Mouse (Mus musculus) yolk sac, embryonic 10.5 days (tissue): ENCODE measurements around the gene Lhcgr.
"Not testable (repeated sequence)": the region's sequence is repeated elsewhere in the genome, so short reads cannot be mapped to it uniquely, and the experiment has no call there.

Source experiments
- DNase-seq: peaks from one replicate; pipeline ENCODE4 v3.0.0-alpha.2; 2017; ENCODE audit warnings: low spot score

Gene Lhcgr

GRCm38 (mm10) chr17:88791440-88792152 is at the start of gene Lhcgr:
Gene Lhcgr, minus strand, starts transcription at chr17:88791990.
- DNase-seq, result no peak

- no peak for DNase-seq
These were observed 25.8 kb upstream of the Lhcgr start for GRCm38 (mm10) chr17:88817601-88818000.

- DNase-seq, result not testable (repeated sequence)
These were observed 21.2 kb upstream of the Lhcgr start for GRCm38 (mm10) chr17:88812943-88813342.

DNA sequence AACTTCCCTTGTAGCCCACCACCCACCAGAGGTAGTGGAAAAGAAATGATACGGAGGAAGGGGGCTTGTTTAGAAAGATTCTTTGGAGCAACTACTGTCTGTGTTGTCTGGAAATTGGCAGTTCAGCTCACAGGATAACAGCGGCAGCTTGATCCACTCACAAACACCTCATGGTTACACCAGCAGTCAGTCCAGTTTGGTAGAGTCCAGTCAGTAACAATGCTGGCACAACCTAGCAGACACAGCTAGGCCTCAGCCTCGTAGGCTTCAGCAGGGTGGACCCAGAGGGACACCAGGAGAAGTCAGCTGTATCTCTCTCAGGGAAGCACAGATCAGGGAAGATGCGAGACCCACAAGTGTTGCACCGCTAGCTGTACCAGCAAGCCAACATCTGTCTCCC is 19.0 kb upstream of the Lhcgr start:
- DNase-seq, result no peak

DNA sequence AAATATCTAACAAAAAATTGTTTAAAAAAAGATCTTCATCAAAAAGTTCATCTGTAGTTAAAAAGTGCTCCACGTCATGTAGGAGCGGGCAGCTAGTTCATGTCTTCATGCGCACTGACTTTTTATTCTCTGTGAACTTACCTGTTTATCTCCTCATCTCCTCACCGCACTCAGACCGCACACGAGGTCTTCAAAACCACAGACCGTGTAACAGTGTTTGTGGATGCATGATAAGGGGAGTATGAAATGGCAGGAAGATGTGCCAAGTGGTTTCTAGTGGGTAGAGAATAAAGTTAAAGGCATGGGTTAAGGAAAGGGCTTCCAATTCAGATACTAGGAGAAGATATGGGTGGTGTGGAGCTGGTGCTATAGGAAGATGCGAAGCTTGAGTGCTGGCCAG is 14.6 kb upstream of the Lhcgr start:
- DNase-seq, result no peak

GRCm38 (mm10) chr17:88803441-88803840 is 11.7 kb upstream of the Lhcgr start:
- no peak for DNase-seq

GRCm38 (mm10) chr17:88790680-88791079 is 1.1 kb downstream of the Lhcgr start:
- DNase-seq, result no peak

DNA sequence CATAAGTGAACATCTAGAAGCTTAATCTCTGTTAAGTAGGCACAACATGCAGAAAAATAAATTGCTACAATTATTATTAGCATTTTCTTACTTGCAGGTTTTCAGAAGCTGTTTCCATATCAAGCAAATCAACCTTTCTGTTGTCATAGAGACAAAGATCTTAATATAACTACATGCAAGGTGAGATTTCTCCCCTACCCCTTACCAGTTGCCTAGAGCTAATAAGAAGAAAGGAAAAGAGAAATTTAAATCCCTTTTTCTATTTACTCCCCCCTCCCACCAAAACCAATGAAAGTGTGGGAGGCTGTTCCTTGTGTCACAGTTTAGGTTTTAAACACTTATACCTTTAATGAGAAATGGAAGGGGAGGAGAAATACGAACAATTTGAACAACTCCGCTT is 3.4 kb downstream of the Lhcgr start:
- DNase-seq, result no peak

DNA sequence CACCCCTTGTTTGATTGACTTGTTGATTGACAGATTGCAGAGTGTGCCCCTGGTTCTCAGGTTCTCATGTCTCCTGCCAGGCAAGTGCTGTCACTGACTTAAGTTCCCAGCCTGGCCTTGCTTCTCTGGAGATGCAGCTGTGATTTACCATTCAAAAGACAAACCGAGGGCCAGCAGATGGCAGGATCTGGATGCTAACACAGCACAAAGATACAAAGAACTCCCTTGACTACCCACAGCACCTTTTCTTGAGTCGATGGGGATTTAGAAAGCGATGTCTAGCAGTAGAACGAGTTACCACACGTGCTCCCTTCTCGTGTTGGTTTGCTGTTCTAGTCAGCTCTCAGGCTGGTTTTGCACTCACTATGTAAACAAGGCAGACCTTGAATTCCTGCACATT is 4.9 kb downstream of the Lhcgr start:
- no peak for DNase-seq

DNA sequence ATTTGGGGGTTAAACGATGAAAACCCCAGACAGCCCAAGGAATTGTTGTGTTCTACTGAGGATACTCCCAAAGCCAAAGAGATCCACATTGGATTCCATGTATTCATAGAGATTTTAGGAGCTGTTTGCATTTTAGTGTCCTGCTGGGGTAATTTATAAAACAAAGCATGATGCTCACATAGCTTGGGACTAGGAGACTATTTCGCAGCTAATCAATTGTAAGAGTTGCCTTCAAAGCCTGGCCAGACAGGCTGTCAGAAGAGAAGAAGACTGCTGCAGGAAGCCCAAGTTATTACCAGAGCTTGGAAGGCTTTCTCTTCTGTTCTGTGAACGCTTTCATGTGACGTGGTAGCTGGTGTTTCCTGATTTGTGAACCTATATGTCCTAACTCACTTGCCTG is 5.4 kb downstream of the Lhcgr start:
- DNase-seq, result no peak

DNA sequence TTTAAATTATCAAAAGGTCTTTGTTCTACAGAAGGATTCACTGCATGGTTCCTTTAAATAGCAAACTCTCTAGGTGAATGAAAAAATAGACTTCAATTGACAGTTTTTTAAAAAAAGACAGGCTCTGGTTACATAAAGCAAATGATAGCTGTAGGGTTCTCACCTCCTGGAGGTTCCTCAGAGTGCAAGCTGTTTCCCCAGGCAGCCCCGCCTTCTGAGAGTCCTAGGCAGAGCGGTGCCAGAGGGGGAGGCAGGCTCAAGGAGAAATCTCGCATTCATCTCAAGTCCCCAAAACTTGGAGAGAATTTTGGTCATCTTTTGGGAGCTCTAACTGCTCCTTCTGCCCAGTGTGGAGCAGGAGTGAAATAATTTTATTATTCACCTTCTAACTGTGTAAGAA is 12.6 kb downstream of the Lhcgr start:
- no peak for DNase-seq

DNA sequence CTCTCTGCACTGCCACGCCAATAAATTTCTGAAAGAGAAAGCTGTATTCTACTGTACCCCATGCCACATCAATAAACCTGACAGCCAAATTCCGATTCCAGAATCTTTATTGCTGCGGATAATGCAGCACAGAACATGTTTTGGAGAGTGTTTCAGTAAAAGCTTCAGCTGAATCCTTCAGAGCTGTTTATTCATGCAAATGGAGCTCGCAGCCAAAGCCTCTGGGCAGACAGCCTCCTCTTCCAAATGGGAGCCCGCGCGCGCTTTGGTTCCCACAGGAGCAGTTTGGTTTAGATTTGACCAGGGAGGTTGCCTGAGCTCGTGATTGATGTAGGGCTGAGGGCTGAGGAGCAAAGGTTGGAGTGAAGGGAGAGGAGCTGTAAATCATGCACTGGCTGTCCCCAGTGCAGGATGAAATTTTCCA is 17.7 kb downstream of the Lhcgr start:
- peak; percentile 18 for DNase-seq

DNA sequence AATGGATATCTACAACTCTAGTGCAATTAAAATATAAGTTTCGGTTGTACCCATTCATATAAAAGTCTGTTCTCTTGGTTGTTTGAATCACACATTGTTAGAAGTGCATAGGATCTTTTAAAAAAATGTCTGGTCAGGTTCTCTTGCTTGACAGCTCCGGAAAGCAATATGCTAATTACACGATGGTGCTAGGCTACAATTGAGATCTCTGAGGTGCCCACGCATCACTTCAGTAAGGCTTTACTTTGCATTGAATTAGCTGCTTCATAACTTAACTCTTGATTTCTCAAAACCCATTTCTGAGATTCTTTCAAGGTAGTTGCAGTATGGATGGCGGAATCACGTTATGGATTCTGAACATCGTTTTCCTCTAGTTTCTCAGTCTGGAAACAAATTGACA is 21.7 kb downstream of the Lhcgr start:
- DNase-seq, result no peak

- no peak for DNase-seq
These were observed 22.4 kb downstream of the Lhcgr start for GRCm38 (mm10) chr17:88769283-88769859.

- DNase-seq, result no peak
These were observed 24.9 kb downstream of the Lhcgr start for GRCm38 (mm10) chr17:88766857-88767256.

DNA sequence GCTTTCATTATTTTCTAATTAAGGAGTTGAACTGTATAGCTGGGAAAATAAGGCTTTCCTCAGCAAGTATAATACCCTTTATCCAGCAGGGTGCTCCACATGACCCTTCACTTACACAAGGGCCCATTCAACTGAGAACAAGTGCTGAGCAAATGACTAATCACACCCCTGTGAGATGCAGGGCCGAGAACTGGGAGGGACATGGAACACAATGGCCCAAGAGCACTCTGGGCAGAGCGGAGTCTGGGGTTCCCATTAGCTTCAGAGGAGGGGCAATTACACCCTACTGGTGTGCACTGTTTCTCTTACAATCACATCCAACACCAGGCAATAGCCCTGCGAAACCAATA is 27.7 kb downstream of the Lhcgr start:
- DNase-seq, result no peak

GRCm38 (mm10) chr17:88763396-88764135 is 28.2 kb downstream of the Lhcgr start:
- DNase-seq, result no peak

GRCm38 (mm10) chr17:88758003-88758437 is 33.8 kb downstream of the Lhcgr start:
- no peak for DNase-seq

DNA sequence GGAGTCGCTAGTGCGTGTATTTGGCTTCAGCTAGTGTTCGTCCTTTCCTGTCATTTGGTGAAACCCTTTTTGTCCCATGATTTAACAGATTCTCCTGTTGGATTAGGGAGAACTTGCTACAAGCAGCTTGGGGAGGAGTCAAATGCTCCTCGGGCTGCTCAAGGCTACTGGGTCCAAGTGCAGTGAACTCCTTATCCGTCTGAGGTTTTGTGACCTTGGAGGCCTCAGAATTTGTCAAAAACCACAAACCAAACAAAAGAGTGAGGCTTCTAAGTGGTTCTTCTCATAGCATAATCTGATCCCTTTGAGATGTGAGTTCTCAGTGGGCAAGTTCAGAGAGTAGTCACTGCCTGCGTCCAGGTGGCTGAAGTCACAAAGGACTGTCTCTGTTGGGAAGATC is 36.0 kb downstream of the Lhcgr start:
- DNase-seq, result no peak

DNA sequence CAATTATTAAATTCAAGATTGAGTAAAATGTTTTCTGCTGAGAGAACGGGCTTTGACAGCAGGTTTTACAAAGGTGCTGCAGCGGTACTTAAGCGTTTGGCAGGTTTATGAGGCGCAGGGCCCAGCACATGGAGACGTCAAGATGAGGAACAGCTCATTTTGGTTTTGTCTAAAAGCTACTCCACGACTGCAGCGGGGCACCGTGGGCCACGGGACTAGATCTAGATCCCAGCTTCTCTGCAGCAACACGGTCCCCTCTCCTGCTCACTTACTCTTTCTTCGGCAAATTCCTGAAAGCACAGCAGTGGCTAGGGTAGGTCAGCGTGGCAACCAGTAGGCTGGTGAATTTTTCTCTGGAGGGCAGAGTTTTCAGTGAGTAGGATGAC is 38.3 kb downstream of the Lhcgr start:
- no peak for DNase-seq

- peak; percentile 21 for DNase-seq
These were observed 38.8 kb downstream of the Lhcgr start for GRCm38 (mm10) chr17:88752827-88753471.

DNA sequence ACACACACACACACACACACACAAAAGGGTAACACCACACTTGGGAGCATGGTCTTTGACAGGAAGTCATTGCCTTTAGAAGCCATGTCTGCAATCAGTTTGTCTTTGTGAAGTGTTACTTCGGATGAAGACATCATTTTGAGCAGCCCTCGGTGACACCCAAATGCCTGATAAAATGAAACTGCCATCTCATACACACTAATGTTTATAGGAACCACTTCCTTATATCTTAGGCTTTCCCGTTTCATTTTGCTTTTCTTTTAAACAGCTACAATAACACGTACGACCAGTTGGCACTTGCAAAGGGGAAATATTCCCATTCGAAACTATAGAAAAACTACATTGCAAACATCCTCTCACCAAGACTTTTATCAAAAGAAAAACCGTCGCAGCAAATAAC is 42.1 kb downstream of the Lhcgr start:
- DNase-seq, result no peak

DNA sequence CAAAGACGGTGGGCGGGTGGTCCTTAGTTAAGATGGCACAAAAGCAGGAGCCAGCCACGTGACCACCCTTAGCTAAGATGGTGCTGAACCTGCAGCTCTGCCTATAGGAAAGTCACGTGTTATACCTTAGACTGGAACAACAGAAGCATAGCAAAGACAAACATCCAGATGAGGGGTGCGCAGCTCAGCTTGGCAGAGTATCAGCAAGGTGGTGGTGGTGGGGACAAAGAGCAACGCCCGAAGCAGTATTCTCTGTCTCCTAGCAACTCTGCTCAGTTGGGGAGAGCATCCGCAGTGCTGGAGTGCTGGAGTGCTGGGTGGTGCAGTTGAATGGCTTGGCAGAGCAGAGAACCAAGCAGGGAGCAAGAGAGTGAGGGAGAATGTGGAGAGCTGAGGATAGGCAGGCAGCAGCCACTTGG is 85.5 kb downstream of the Lhcgr start:
- no peak for DNase-seq
